Mouse (Mus musculus): ENCODE results near the gene Zfp729b. TPM values are rescaled to one million over a fixed set of nuclear protein-coding genes. Genes with fewer than 3 reads are reported as not detected.

Zfp729b gene
- total RNA-seq (2021) = 1 to 10 TPM; 7.7 to 8.8 TPM
- long read RNA-seq, experiment 1, full-length matches to known transcripts = 1 of 4 reads
- long read RNA-seq, experiment 1, partial matches to known transcripts = 0 of 4 reads
- long read RNA-seq, experiment 1, other reads (novel, unspliced or antisense) = 3 of 4 reads
- long read RNA-seq, experiment 2, full-length matches to known transcripts = 4 of 4 reads
- long read RNA-seq, experiment 2, partial matches to known transcripts = 0 of 4 reads
- long read RNA-seq, experiment 2, other reads (novel, unspliced or antisense) = 0 of 4 reads

GRCm38 (mm10) chr13:67609066-67609876 is at the start of gene Zfp729b:
Gene Zfp729b (minus strand): TSS chr13:67609707.
- DNase-seq (ENCODE audit: low spot score in 2 of 2) = peak; percentile 85 to 92

DNA sequence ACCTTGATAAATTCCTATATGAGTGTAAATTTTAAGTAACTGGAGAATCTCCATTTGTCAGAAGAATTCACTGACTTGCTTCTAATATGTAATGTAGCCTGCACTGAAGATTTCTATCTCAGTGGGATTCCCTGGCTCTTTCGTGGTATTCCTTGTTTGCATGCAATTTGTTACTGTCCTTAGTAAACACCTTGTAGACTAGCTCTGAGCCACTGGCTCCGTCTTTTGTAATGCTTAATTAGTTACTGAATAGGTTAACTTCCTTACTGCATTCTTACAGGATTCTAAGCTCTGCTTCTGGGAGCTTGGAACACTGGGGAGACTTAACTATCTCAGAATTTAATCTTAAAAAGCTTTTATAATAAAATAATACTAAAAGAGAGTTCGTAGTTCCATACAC is 43.0 kb upstream of the Zfp729b start:
- DNase-seq (ENCODE audit: low spot score in 2 of 2) = no peak

GRCm38 (mm10) chr13:67637294-67638007 is 27.9 kb upstream of the Zfp729b start, which contains the start of the genes Gm49345 and Zfp729a:
Gene Gm49345 (minus strand): TSS chr13:67637769.
Gene Zfp729a (minus strand): TSS chr13:67637791.
- DNase-seq (ENCODE audit: low spot score in 2 of 2) = peak; percentile 74 to 92

- DNase-seq (ENCODE audit: low spot score in 2 of 2) = peak in 1 of 2 experiments; percentile 5
Measured at GRCm38 (mm10) chr13:67610108-67610507, 601 bp upstream of the Zfp729b start.

GRCm38 (mm10) chr13:67572591-67573189 is 36.8 kb downstream of the Zfp729b start:
- no peak for DNase-seq (ENCODE audit: low spot score in 2 of 2)

DNA sequence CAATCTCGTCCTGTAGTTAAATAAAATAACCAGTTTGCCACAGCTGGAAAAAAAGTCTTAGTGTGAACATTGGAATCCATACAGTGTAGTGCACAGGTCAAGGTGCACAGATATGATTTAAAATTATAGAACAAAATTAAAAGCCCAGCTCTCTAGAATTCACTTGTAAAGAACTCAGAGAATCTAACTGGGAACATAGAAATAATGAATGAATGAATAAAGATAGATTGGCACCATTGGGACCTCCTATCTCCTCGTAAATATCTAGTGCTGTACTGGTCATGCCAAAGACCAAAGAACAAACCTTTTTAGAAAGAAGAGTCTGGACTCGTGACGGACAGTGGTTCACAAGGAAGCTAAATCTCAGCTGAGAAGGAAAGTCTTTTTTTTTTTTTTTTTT is 55.8 kb downstream of the Zfp729b start, which contains the start of gene Zfp748:
Zfp748 (minus strand) TSS at position 101 of the 400 bp plus-strand sequence.
- no peak for DNase-seq (ENCODE audit: low spot score in 2 of 2)

- peak; percentile 81 to 92 for DNase-seq (ENCODE audit: low spot score in 2 of 2)
Measured at GRCm38 (mm10) chr13:67552505-67553346, 56.8 kb downstream of the Zfp729b start.

GRCm38 (mm10) chr13:67545941-67546340 is 63.6 kb downstream of the Zfp729b start:
- no peak for DNase-seq (ENCODE audit: low spot score in 2 of 2)

Other genes with a start within 250 kb of the Zfp729b start
- not detected for gene Gm28044, start 249.2 kb downstream of the Zfp729b start, total RNA-seq (2021)
- 1 to 10 TPM in 1 of 2 experiments, under 1 TPM in 1; 0.90 to 1.0 TPM for gene Zfp953, start 249.1 kb downstream of the Zfp729b start, total RNA-seq (2021)
- gene Gm28041, start 234.0 kb downstream of the Zfp729b start, total RNA-seq (2021) = under 1 TPM in 1 of 2 experiments, not detected in 1; 0.64 TPM
- gene Zfp456, start 233.9 kb downstream of the Zfp729b start, total RNA-seq (2021) = 1 to 10 TPM in 1 of 2 experiments, under 1 TPM in 1; 0.60 to 1.0 TPM
- gene Zfp429, start 209.9 kb downstream of the Zfp729b start, total RNA-seq (2021) = 1 to 10 TPM; 1.1 to 2.1 TPM
- 1 to 10 TPM; 1.8 to 2.1 TPM for gene Zfp459, start 188.3 kb downstream of the Zfp729b start, total RNA-seq (2021)
- 10 to 100 TPM; 11.5 to 11.7 TPM for gene Zfp874a, start 158.1 kb downstream of the Zfp729b start, total RNA-seq (2021)
- 10 to 100 TPM; 13.1 to 16.3 TPM for gene Zfp874b, start 125.4 kb downstream of the Zfp729b start, total RNA-seq (2021)
- gene Zfp58, start 109.2 kb downstream of the Zfp729b start, total RNA-seq (2021) = 1 to 10 TPM; 8.2 to 8.8 TPM
- gene Gm26965, start 83.6 kb downstream of the Zfp729b start, total RNA-seq (2021) = not detected
- 10 to 100 TPM; 22.3 to 23.4 TPM for gene Zfp87, start 83.5 kb downstream of the Zfp729b start, total RNA-seq (2021)
- 1 to 10 TPM; 8.8 TPM for gene Zfp748, start 55.9 kb downstream of the Zfp729b start, total RNA-seq (2021)
- 1 to 10 TPM; 1.3 to 1.5 TPM for gene Gm49345, start 28.1 kb upstream of the Zfp729b start, total RNA-seq (2021)
- 10 to 100 TPM in 1 of 2 experiments, 1 to 10 TPM in 1; 9.8 to 10.4 TPM for gene Zfp729a, start 28.1 kb upstream of the Zfp729b start, total RNA-seq (2021)
- 10 to 100 TPM; 23.7 to 24.0 TPM for gene Zfp738, start 77.4 kb upstream of the Zfp729b start, total RNA-seq (2021)
- gene Zfp65, start 119.5 kb upstream of the Zfp729b start, total RNA-seq (2021) = 10 to 100 TPM; 13.5 to 15.1 TPM
- gene Zfp85, start 145.5 kb upstream of the Zfp729b start, total RNA-seq (2021) = 1 to 10 TPM; 5.7 to 6.9 TPM
- 1 to 10 TPM; 2.8 to 4.8 TPM for gene Zfp493, start 170.0 kb upstream of the Zfp729b start, total RNA-seq (2021)
- gene Zfp273, start 204.0 kb upstream of the Zfp729b start, total RNA-seq (2021) = 1 to 10 TPM; 7.1 to 7.6 TPM
- gene Gm10037, start 221.4 kb upstream of the Zfp729b start, total RNA-seq (2021) = 1 to 10 TPM; 6.0 to 6.5 TPM

All from layer of hippocampus, postnatal 14 days (tissue).